Mouse (Mus musculus) thymus, adult 2 months (tissue): ENCODE results near the gene Patj.

Source experiments
- CTCF ChIP-seq: fragments of 200-500 bp; IDR thresholded peaks from 2 replicates; pipeline ENCODE4 v1.5.1; 2012; ENCODE audit warnings: mild to moderate bottlenecking, control low read depth, low read length, moderate library complexity, borderline replicate concordance; ENCODE audit not compliant: control insufficient read depth, poor library complexity, insufficient read depth; ENCODE audit errors: extremely low read depth
- POLR2A ChIP-seq: fragments of 200-500 bp; IDR thresholded peaks from 2 replicates; pipeline ENCODE4 v1.6.1; 2012; ENCODE audit warnings: mild to moderate bottlenecking, low read length, control low read depth, moderate library complexity; ENCODE audit not compliant: control insufficient read depth, poor library complexity, insufficient read depth; ENCODE audit errors: extremely low read depth

GRCm38 (mm10) chr4:98498341-98498740, 102.8 kb downstream of the Patj start:
- no peak for TF ChIP-seq POLR2A
- TF ChIP-seq CTCF, result no peak
